Mouse (Mus musculus) liver (tissue): Measurements from ENCODE around the gene Oxt.
A peak's percentile ranks its signal among the peaks of the same experiment; 100 is the strongest.

Experiments
- DNase-seq: peaks from one replicate; pipeline ENCODE4 v3.0.0-alpha.2; 2020; ENCODE audit warnings: mixed read lengths

Gene Oxt

GRCm38 (mm10) chr2:130579791-130580190 lies 3.8 kb downstream of the Oxt start:
- no peak for DNase-seq

GRCm38 (mm10) chr2:130581201-130581600 lies 5.2 kb downstream of the Oxt start:
- no peak for DNase-seq

GRCm38 (mm10) chr2:130582552-130582951 lies 6.6 kb downstream of the Oxt start, which contains the start of gene Avp:
Gene Avp, minus strand, starts transcription at chr2:130582554.
- DNase-seq, result no peak

GRCm38 (mm10) chr2:130583902-130584560 lies 8.1 kb downstream of the Oxt start:
- no peak for DNase-seq

GRCm38 (mm10) chr2:130586016-130586415 lies 10.0 kb downstream of the Oxt start:
- no peak for DNase-seq

GRCm38 (mm10) chr2:130588373-130588772 lies 12.4 kb downstream of the Oxt start:
- DNase-seq, result no peak

- DNase-seq, result no peak
Measured at GRCm38 (mm10) chr2:130589157-130589556, 13.2 kb downstream of the Oxt start.

GRCm38 (mm10) chr2:130589761-130590160 lies 13.8 kb downstream of the Oxt start:
- DNase-seq, result no peak

GRCm38 (mm10) chr2:130591016-130591415 lies 15.0 kb downstream of the Oxt start:
- no peak for DNase-seq

- DNase-seq, result no peak
Measured at GRCm38 (mm10) chr2:130595596-130595995, 19.6 kb downstream of the Oxt start.

GRCm38 (mm10) chr2:130597601-130598010 lies 21.6 kb downstream of the Oxt start:
- no peak for DNase-seq

GRCm38 (mm10) chr2:130598399-130598798 lies 22.4 kb downstream of the Oxt start:
- DNase-seq, result no peak

GRCm38 (mm10) chr2:130602195-130602594 lies 26.2 kb downstream of the Oxt start:
- DNase-seq, result no peak

- peak; percentile 35 for DNase-seq
Measured at GRCm38 (mm10) chr2:130613091-130613490, 37.1 kb downstream of the Oxt start.

GRCm38 (mm10) chr2:130618972-130619371 lies 43.0 kb downstream of the Oxt start:
- DNase-seq, result no peak
